Mouse (Mus musculus) lung, embryonic 16.5 days (tissue): ENCODE data around the gene Uxt. TPM values are rescaled to one million over a fixed set of nuclear protein-coding genes. Genes with fewer than 3 reads are reported as not detected.

Experiments
- ATAC-seq: fragments of 200-750 bp; cut with Nextera tagmentation; 2 replicates; pipeline ENCODE4 v1.8.0; 2017; ENCODE audit warnings: low read depth, mild to moderate bottlenecking, moderate library complexity
- H3K27ac ChIP-seq: fragments of 300-500 bp; sonication (generic); 2 replicates; pipeline ENCODE4 v1.5.1; 2014; ENCODE audit warnings: mild to moderate bottlenecking, control low read depth, low read length
- H3K27me3 ChIP-seq: fragments of 300-500 bp; sonication (generic); 2 replicates; pipeline ENCODE4 v1.6.1; 2014; ENCODE audit warnings: low read depth, low read length, mixed read lengths; ENCODE audit not compliant: control insufficient read depth, insufficient read depth
- H3K36me3 ChIP-seq: fragments of 300-500 bp; sonication (generic); 2 replicates; pipeline ENCODE4 v1.6.1; 2014; ENCODE audit warnings: low read length; ENCODE audit not compliant: control insufficient read depth, insufficient read depth
- H3K4me1 ChIP-seq: fragments of 300-500 bp; sonication (generic); replicated peaks from 2 replicates; pipeline ENCODE4 v1.6.1; 2014; ENCODE audit warnings: low read length, mixed read lengths; ENCODE audit not compliant: control insufficient read depth, insufficient read depth
- H3K4me2 ChIP-seq: fragments of 300-500 bp; sonication (generic); 2 replicates; pipeline ENCODE4 v1.6.1; 2014; ENCODE audit warnings: low read depth, low read length, control low read depth
- H3K4me3 ChIP-seq: fragments of 300-500 bp; sonication (generic); 2 replicates; pipeline ENCODE4 v1.5.1; 2014; ENCODE audit warnings: mild to moderate bottlenecking, low read length, control low read depth
- H3K9ac ChIP-seq: fragments of 300-500 bp; sonication (generic); 2 replicates; pipeline ENCODE4 v1.6.1; 2014; ENCODE audit warnings: low read length, control low read depth
- H3K9me3 ChIP-seq: fragments of 300-500 bp; sonication (generic); 2 replicates; pipeline ENCODE4 v1.6.1; 2016; ENCODE audit warnings: low read length; ENCODE audit not compliant: control insufficient read depth
- WGBS: fragments of 180-500 bp; shearing (Covaris S2); extraction: QIAGEN DNeasy Blood & Tissue Kit; methylation state at CpG from one replicate; pipeline ENCODE4 v1.1.7; 2014; 5-methylcytosine and 5-hydroxymethylcytosine counted together
- polyA plus RNA-seq: library from polyadenylated mRNA; unstranded; fragments of >200 nt; fragmentation: Nextera tagmentation; extraction: Ambion mirVana; gene quantifications from 2 replicates; pipeline ENCODE4 v1.2.1, GENCODE M21; 2015

The Uxt gene
- polyA plus RNA-seq, 1 experiment from 2014 or later = 55.3 TPM

DNA sequence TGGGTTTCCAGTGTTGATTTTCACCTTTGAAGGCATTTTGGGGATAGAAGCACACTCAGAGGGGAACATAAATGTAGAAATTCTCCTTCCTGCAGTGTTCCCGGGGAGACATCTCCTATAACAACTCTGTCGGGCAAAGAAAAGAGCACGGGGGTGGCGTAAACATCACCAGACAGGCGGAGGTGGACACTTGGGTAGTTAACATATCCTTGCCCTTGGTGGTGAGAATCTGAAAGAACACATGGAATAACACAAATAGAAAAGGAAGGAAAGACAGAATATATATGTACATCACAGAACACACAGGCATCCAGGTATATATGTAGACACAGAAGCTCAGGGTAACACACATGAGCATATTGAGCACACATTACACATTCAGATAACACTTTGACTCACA, 40.5 kb downstream of the Uxt start:
- Histone ChIP-seq H3K9ac (no peak overlapping the region), H3K36me3 (no peaks in the 10 kb centered on the region), H3K9me3 (no peaks in the 10 kb centered on the region), H3K4me2 (no peak overlapping the region; the same call in 1 of the 2 replicates), H3K27ac (no peak overlapping the region), H3K4me1 (0 out of 2 replicates have a peak, but pooled peaks cover 3% of the 10 kb centered on the region), H3K4me3 (no peak overlapping the region), H3K27me3 (no peaks in the 10 kb centered on the region; the same call in 1 of the 2 replicates)
- ATAC-seq = no peak
- 38% methylated on average over 5 of the region's 5 CpGs for WGBS

DNA sequence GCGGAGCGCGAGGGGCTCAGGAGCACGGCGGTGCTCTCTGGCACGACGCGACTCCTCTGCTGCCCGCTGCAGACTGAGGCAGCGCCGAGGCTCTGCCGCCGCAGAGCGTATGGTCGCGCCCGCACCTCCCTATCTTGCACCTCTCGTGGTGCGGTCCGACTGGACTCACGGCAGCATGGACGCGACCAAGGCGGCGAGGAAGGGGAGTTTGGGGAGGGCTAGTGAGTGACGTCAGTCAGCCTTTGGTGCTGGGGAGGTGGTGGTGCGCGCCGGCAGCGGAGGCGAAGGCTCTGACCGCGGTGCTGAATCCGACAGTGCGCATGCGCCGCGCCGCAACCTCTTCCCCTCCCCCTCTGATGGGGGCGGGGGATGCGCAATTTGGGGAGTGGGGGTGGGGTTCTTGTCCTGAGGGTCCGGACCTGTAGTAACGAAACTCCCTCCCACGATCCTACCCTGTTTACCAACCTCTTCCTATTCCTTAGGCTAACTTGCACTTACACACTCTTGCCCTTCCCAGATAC, 40.9 kb downstream of the Uxt start, which contains the start of gene Syn1:
TSS of gene Syn1 (minus strand) at position 161 of the 521 bp plus-strand sequence.
- Histone ChIP-seq H3K9me3 (no peaks in the 10 kb centered on the region), H3K4me2 (peak within 1 kb of the TSS; percentile 70), H3K27me3 (no peaks in the 10 kb centered on the region; the same call in 1 of the 2 replicates), H3K9ac (0 out of 2 replicates have a peak within 1 kb of the TSS, but pooled peaks have one; percentile 4), H3K4me1 (0 out of 2 replicates have a peak, but pooled peaks cover 3% of the 10 kb centered on the region), H3K27ac (no peak within 1 kb of the TSS), H3K4me3 (peak within 1 kb of the TSS; percentile 47), H3K36me3 (no peaks in the 10 kb centered on the region)
- 16% methylated on average over 18 of the region's 44 CpGs for WGBS
- peak; percentile 98 for ATAC-seq

DNA sequence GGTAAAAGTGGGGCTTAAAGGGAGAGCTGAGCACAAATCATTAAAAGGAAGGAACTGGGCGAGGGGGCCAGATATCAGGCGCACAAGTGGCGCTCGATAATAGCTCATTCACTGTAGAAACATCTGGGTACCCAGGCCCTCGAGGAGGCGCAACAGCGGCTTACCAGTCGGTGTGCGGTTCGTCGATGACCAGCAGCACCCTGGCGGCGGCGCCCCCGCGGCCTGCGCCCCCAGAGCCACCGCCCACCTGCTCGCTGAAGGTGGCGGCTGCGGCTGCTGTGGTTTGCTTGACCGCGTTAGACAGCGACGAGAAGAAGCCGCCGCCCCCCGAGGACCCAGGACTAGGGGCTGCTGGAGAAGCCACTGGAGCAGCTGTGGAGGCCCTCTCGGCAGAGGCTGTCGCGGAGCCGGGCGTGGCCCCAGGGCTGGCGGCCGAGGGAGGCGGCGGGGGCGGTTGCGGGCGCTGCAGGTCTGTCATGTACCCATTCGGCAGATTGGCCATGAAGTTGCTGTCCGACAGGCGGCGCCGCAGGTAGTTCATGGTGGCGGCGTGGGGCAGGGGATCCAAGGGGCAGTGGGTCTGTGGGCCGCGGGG, 41.5 kb downstream of the Uxt start:
- Histone ChIP-seq H3K9me3 (no peaks in the 10 kb centered on the region), H3K4me1 (0 out of 2 replicates have a peak, but pooled peaks cover 3% of the 10 kb centered on the region), H3K4me2 (peak overlapping the region; percentile 70), H3K27me3 (no peaks in the 10 kb centered on the region; the same call in 1 of the 2 replicates), H3K9ac (0 out of 2 replicates have a peak overlapping the region, but pooled peaks have one; percentile 4), H3K4me3 (peak overlapping the region; percentile 47), H3K36me3 (no peaks in the 10 kb centered on the region), H3K27ac (no peak overlapping the region)
- peak; percentile 52 for ATAC-seq
- WGBS = 24% methylated on average over 18 of the region's 49 CpGs

DNA sequence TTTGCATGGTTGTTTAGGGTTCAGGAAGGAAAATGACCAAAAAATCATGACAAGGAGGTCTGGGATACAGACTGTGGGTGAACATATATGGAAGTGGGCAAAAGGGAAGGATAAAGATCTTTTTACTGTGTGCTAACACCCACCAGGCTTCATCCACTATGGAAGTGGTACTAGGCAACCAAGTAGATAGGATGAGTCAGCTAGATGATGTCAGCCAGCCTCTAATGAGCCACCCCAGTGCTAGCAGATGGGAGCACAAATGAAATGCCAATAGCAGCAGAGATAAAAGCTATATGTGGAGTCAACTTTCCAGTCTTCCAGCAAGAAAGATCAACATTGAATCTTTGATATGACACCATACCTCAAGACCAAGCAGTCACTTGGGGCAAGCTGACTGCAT, 46.7 kb downstream of the Uxt start:
- no peak overlapping the region for H3K4me2 ChIP-seq
- ATAC-seq = no peak

DNA sequence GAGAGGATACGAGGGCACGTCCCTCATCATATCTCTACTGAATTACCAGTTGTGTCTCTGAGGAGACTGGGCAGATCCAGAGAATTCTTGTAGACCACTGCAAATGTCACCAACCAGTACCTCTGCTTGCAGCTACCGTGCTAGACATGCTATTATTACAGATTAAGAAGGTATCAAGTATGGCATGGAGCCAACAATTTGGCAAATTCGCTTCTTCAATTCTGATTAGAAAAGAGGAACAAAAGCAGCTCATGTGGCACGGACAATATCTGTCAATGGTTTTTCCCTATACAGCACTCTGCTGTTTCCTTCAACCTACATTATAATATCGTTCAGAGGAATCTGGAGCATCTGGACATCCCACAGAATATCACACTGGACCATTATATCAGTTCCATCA, 48.1 kb downstream of the Uxt start:
- H3K9ac ChIP-seq = no peak overlapping the region
- ATAC-seq = no peak
- H3K27ac ChIP-seq = no peak overlapping the region
- H3K4me1 ChIP-seq = no peaks in the 10 kb centered on the region
- WGBS = 71% methylated on average over 6 of the region's 6 CpGs
- no peaks in the 10 kb centered on the region for H3K36me3 ChIP-seq
- no peak overlapping the region for H3K4me2 ChIP-seq
- H3K9me3 ChIP-seq = no peaks in the 10 kb centered on the region
- no peak overlapping the region for H3K4me3 ChIP-seq
- no peaks in the 10 kb centered on the region for H3K27me3 ChIP-seq

More for the DNA sequence above, 46.7 kb downstream of the Uxt start:
- Histone ChIP-seq H3K27me3 (no peaks in the 10 kb centered on the region; the same call in 1 of the 2 replicates), H3K9ac (no peak overlapping the region), H3K9me3 (no peaks in the 10 kb centered on the region), H3K27ac (no peak overlapping the region), H3K4me1 (no peaks in the 10 kb centered on the region), H3K36me3 (no peaks in the 10 kb centered on the region), H3K4me3 (no peak overlapping the region)

DNA sequence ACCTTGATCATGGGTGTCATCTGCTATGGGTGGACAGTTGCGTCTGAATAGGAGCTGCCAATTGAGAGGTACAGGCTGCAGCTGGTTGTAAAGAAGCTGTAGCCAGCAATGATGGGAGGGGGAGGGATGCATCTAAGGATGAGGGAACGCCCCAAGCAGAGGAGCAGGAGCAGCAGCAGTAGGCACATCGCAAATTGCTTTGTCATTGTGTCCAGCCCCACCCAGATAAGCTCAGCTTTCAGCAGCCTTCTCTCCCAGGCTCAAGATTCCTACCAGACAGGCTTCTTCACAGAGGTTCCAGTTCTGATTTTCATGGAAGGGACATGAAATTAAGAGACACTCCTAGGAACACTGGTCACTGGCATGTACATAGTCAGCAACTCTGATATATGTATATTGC, 51.7 kb downstream of the Uxt start:
- ATAC-seq = no peak
- H3K4me2 ChIP-seq = no peak overlapping the region
- no peaks in the 10 kb centered on the region for H3K9me3 ChIP-seq
- no peaks in the 10 kb centered on the region for H3K4me1 ChIP-seq
- WGBS = 31% methylated on average over 3 of the region's 3 CpGs
- no peak overlapping the region for H3K27ac ChIP-seq
- no peak overlapping the region for H3K9ac ChIP-seq
- no peaks in the 10 kb centered on the region for H3K36me3 ChIP-seq
- no peak overlapping the region for H3K4me3 ChIP-seq
- no peaks in the 10 kb centered on the region for H3K27me3 ChIP-seq

Other genes starting within 250 kb of the Uxt start
- gene Araf, start 164.2 kb downstream of the Uxt start, polyA plus RNA-seq = 107 and 118 TPM in 2 replicates
- 24.8 and 26.1 TPM in 2 replicates for gene Timp1, start 91.9 kb downstream of the Uxt start, polyA plus RNA-seq
- 0.31 TPM in 2 replicates for gene Syn1, start 41.0 kb downstream of the Uxt start, polyA plus RNA-seq
- gene Cfp, start 30.5 kb downstream of the Uxt start, polyA plus RNA-seq = 8.0 and 11.9 TPM in 2 replicates
- 11.1 and 11.6 TPM in 2 replicates for gene Elk1, start 11.4 kb downstream of the Uxt start, polyA plus RNA-seq
- gene Zfp182, start 100.3 kb upstream of the Uxt start, polyA plus RNA-seq = 5.8 and 6.3 TPM in 2 replicates
- not detected in 2 replicates for gene Spaca5, start 106.4 kb upstream of the Uxt start, polyA plus RNA-seq
- 0.85 and 1.3 TPM in 2 replicates for gene Zfp300, start 127.5 kb upstream of the Uxt start, polyA plus RNA-seq
- not detected in 2 replicates for gene Ssxa1, start 153.8 kb upstream of the Uxt start, polyA plus RNA-seq
- not detected in 2 replicates for gene Gm21876, start 213.6 kb upstream of the Uxt start, polyA plus RNA-seq